Mouse (Mus musculus): ENCODE data around the gene Coq8b. TPM values are rescaled to one million over a fixed set of nuclear protein-coding genes. Genes with fewer than 3 reads are reported as not detected.

Gene Coq8b
- polyA plus RNA-seq, 1 experiment from 2014 or later: 26.9 TPM

GRCm38 (mm10) chr7:27258205-27258899 lies 25.5 kb downstream of the Coq8b start, which contains the start of gene Numbl:
Gene Numbl, plus strand, starts transcription at chr7:27258433.
- H3K9ac ChIP-seq: peak within 1 kb of the TSS; percentile 94
- no peaks in the 10 kb centered on the region for H3K9me3 ChIP-seq
- H3K4me1 ChIP-seq: peaks cover 31% of the 10 kb centered on the region
- no peaks in the 10 kb centered on the region; the same call in 1 of the 2 replicates for H3K36me3 ChIP-seq (replicated peaks)
- no peaks in the 10 kb centered on the region for H3K27me3 ChIP-seq (replicated peaks)
- H3K27ac ChIP-seq: peak within 1 kb of the TSS; percentile 93
- under 1% methylated on average over 43 of the region's 47 CpGs for whole genome bisulfite sequencing
- peak within 1 kb of the TSS; percentile 86 for H3K4me2 ChIP-seq
- ATAC-seq (replicated peaks): peak; percentile 75
- H3K4me3 ChIP-seq: peak within 1 kb of the TSS; percentile 83

- Histone ChIP-seq H3K27me3 (replicated peaks) (no peaks in the 10 kb centered on the region), H3K4me1 (peaks cover 31% of the 10 kb centered on the region), H3K4me3 (peak overlapping the region; percentile 83), H3K27ac (peak overlapping the region; percentile 93), H3K9ac (peak overlapping the region; percentile 94), H3K9me3 (no peaks in the 10 kb centered on the region), H3K36me3 (replicated peaks) (peaks cover 6% of the 10 kb centered on the region; the same call in 1 of the 2 replicates), H3K4me2 (peak overlapping the region; percentile 86)
- peak; percentile 19 for ATAC-seq (replicated peaks)
- WGBS: 1% methylated on average over 9 of the region's 9 CpGs
Measured at GRCm38 (mm10) chr7:27259271-27259721, 26.5 kb downstream of the Coq8b start.

- peaks cover 31% of the 10 kb centered on the region for H3K4me1 ChIP-seq
- ATAC-seq (replicated peaks): peak; percentile 9
- peak overlapping the region; percentile 94 for H3K9ac ChIP-seq
- peaks cover 7% of the 10 kb centered on the region; the same call in 1 of the 2 replicates for H3K36me3 ChIP-seq (replicated peaks)
- no peaks in the 10 kb centered on the region for H3K27me3 ChIP-seq (replicated peaks)
- H3K4me3 ChIP-seq: peak overlapping the region; percentile 83
- peak overlapping the region; percentile 86 for H3K4me2 ChIP-seq
- 10% methylated on average over 5 of the region's 5 CpGs for WGBS
- H3K27ac ChIP-seq: peak overlapping the region; percentile 93
- H3K9me3 ChIP-seq: no peaks in the 10 kb centered on the region
Measured at GRCm38 (mm10) chr7:27259771-27260170, 26.9 kb downstream of the Coq8b start.

- H3K9ac ChIP-seq: peak overlapping the region; percentile 94; the same call in 1 of the 2 replicates
- H3K4me3 ChIP-seq: peak overlapping the region; percentile 83
- peak overlapping the region; percentile 93; the same call in 1 of the 2 replicates for H3K27ac ChIP-seq
- 40% methylated on average over 7 of the region's 7 CpGs for WGBS
- no peak for ATAC-seq (replicated peaks)
- peak overlapping the region; percentile 86 for H3K4me2 ChIP-seq
- H3K27me3 ChIP-seq (replicated peaks): no peaks in the 10 kb centered on the region
- peaks cover 31% of the 10 kb centered on the region for H3K4me1 ChIP-seq
- peaks cover 16% of the 10 kb centered on the region for H3K36me3 ChIP-seq (replicated peaks)
- no peaks in the 10 kb centered on the region for H3K9me3 ChIP-seq
Measured at GRCm38 (mm10) chr7:27260856-27261255, 28.0 kb downstream of the Coq8b start.

GRCm38 (mm10) chr7:27261888-27262287 lies 29.1 kb downstream of the Coq8b start:
- peaks cover 24% of the 10 kb centered on the region for H3K36me3 ChIP-seq (replicated peaks)
- 69% methylated on average over 6 of the region's 6 CpGs for WGBS
- peaks cover 31% of the 10 kb centered on the region for H3K4me1 ChIP-seq
- H3K9me3 ChIP-seq: no peaks in the 10 kb centered on the region
- H3K4me3 ChIP-seq: no peak overlapping the region
- no peak for ATAC-seq (replicated peaks)
- H3K27ac ChIP-seq: no peak overlapping the region
- no peaks in the 10 kb centered on the region for H3K27me3 ChIP-seq (replicated peaks)
- H3K4me2 ChIP-seq: no peak overlapping the region
- no peak overlapping the region for H3K9ac ChIP-seq

- H3K36me3 ChIP-seq (replicated peaks): peaks cover 45% of the 10 kb centered on the region
- H3K4me2 ChIP-seq: no peak overlapping the region
- H3K9ac ChIP-seq: no peak overlapping the region
- WGBS: 95% methylated on average over 12 of the region's 12 CpGs
- ATAC-seq (replicated peaks): no peak
- H3K9me3 ChIP-seq: no peaks in the 10 kb centered on the region
- peaks cover 23% of the 10 kb centered on the region for H3K4me1 ChIP-seq
- no peak overlapping the region for H3K27ac ChIP-seq
- H3K4me3 ChIP-seq: no peak overlapping the region
- no peaks in the 10 kb centered on the region for H3K27me3 ChIP-seq (replicated peaks)
Measured at GRCm38 (mm10) chr7:27264761-27265160, 31.9 kb downstream of the Coq8b start.

GRCm38 (mm10) chr7:27266515-27267128 lies 33.8 kb downstream of the Coq8b start:
- H3K27ac ChIP-seq: no peak overlapping the region
- no peak for ATAC-seq (replicated peaks)
- no peak overlapping the region for H3K4me3 ChIP-seq
- H3K4me2 ChIP-seq: no peak overlapping the region
- H3K36me3 ChIP-seq (replicated peaks): peaks cover 60% of the 10 kb centered on the region
- H3K4me1 ChIP-seq: peaks cover 6% of the 10 kb centered on the region
- H3K9ac ChIP-seq: no peak overlapping the region
- no peaks in the 10 kb centered on the region for H3K27me3 ChIP-seq (replicated peaks)
- 76% methylated on average over 20 of the region's 20 CpGs for WGBS
- H3K9me3 ChIP-seq: no peaks in the 10 kb centered on the region

- WGBS: 89% methylated on average over 8 of the region's 8 CpGs
- Histone ChIP-seq H3K4me3 (no peak overlapping the region), H3K9ac (no peak overlapping the region), H3K27me3 (replicated peaks) (no peaks in the 10 kb centered on the region), H3K36me3 (replicated peaks) (peaks cover 73% of the 10 kb centered on the region), H3K4me1 (no peaks in the 10 kb centered on the region), H3K9me3 (no peaks in the 10 kb centered on the region), H3K4me2 (no peak overlapping the region), H3K27ac (no peak overlapping the region)
- no peak for ATAC-seq (replicated peaks)
Measured at GRCm38 (mm10) chr7:27271423-27271822, 38.6 kb downstream of the Coq8b start.

GRCm38 (mm10) chr7:27273739-27274351 lies 41.0 kb downstream of the Coq8b start:
- no peak overlapping the region for H3K4me2 ChIP-seq
- peaks cover 82% of the 10 kb centered on the region for H3K36me3 ChIP-seq (replicated peaks)
- no peaks in the 10 kb centered on the region for H3K9me3 ChIP-seq
- WGBS: 66% methylated on average over 32 of the region's 32 CpGs
- no peaks in the 10 kb centered on the region for H3K27me3 ChIP-seq (replicated peaks)
- ATAC-seq (replicated peaks): no peak
- H3K4me1 ChIP-seq: no peaks in the 10 kb centered on the region
- H3K9ac ChIP-seq: no peak overlapping the region
- H3K4me3 ChIP-seq: no peak overlapping the region
- no peak overlapping the region for H3K27ac ChIP-seq

- Histone ChIP-seq H3K9ac (no peak overlapping the region), H3K27me3 (replicated peaks) (no peaks in the 10 kb centered on the region), H3K4me3 (no peak overlapping the region), H3K36me3 (replicated peaks) (peaks cover 79% of the 10 kb centered on the region), H3K4me1 (no peaks in the 10 kb centered on the region), H3K9me3 (no peaks in the 10 kb centered on the region), H3K27ac (no peak overlapping the region), H3K4me2 (no peak overlapping the region)
- WGBS: 95% methylated on average over 4 of the region's 4 CpGs
- ATAC-seq (replicated peaks): no peak
Measured at GRCm38 (mm10) chr7:27274916-27275315, 42.1 kb downstream of the Coq8b start.

- ATAC-seq (replicated peaks): no peak
- WGBS: 74% methylated on average over 7 of the region's 7 CpGs
- Histone ChIP-seq H3K4me1 (no peaks in the 10 kb centered on the region), H3K36me3 (replicated peaks) (peaks cover 79% of the 10 kb centered on the region), H3K4me3 (no peak overlapping the region), H3K27ac (no peak overlapping the region), H3K9ac (no peak overlapping the region), H3K27me3 (replicated peaks) (no peaks in the 10 kb centered on the region), H3K4me2 (no peak overlapping the region), H3K9me3 (no peaks in the 10 kb centered on the region)
Measured at GRCm38 (mm10) chr7:27276021-27276420, 43.2 kb downstream of the Coq8b start.

- Histone ChIP-seq H3K4me3 (no peak overlapping the region), H3K4me1 (no peaks in the 10 kb centered on the region), H3K9ac (no peak overlapping the region), H3K36me3 (replicated peaks) (peaks cover 78% of the 10 kb centered on the region), H3K4me2 (no peak overlapping the region), H3K9me3 (no peaks in the 10 kb centered on the region), H3K27ac (no peak overlapping the region), H3K27me3 (replicated peaks) (no peaks in the 10 kb centered on the region)
- 92% methylated on average over 3 of the region's 3 CpGs for WGBS
- no peak for ATAC-seq (replicated peaks)
Measured at GRCm38 (mm10) chr7:27277191-27277590, 44.4 kb downstream of the Coq8b start.
